Mouse (Mus musculus): ENCODE measurements around the gene Nbl1. TPM values are rescaled to one million over a fixed set of nuclear protein-coding genes. Genes with fewer than 3 reads are reported as not detected.

The Nbl1 gene
- polyA plus RNA-seq, 1 experiment from 2014 or later = 53.6 TPM

DNA sequence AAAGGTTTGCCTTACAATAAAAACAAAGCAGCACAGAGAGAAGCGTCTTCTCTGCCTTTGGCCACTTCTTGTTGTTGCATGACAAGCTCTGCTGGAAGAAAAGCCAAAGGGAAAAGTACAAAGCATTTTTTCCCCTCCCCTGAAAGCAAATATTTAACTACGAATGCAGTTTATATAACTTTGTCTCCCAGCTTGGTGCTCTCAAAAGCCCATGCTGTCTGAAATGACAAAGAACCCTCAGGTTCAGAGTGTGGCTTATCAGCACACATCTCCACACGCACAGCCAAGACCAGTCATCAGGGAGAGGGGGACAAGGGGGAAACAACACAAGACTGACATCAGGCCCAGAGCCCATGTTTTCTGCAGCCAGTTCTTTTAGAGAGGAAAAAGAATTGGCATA, 18.6 kb upstream of the Nbl1 start:
- no peak overlapping the region; the same call in 1 of the 2 replicates for H3K4me2 ChIP-seq (replicated peaks; ENCODE audit: low read depth)
- no peak for DNase-seq (ENCODE audit: low spot score)
- H3K27ac ChIP-seq (replicated peaks) = peak overlapping the region; percentile 73
- no peak overlapping the region for H3K9ac ChIP-seq (ENCODE audit: low read length)
- TF ChIP-seq CTCF (IDR thresholded peaks at IDR 0.05; ENCODE audit: low read depth) (no peak), EP300 (optimal IDR thresholded peaks at IDR 0.05) (no peak)
- no peaks in the 10 kb centered on the region for H3K27me3 ChIP-seq (ENCODE audit: control insufficient read depth, insufficient read depth, low read length)
- H3K9me3 ChIP-seq (ENCODE audit: control insufficient read depth, low read length) = no peaks in the 10 kb centered on the region
- H3K36me3 ChIP-seq (ENCODE audit: control insufficient read depth, insufficient read depth, low read length) = no peaks in the 10 kb centered on the region
- H3K4me3 ChIP-seq (ENCODE audit: low read depth, low read length) = no peak overlapping the region
- H3K4me1 ChIP-seq (replicated peaks; ENCODE audit: control insufficient read depth, insufficient read depth) = peaks cover 12% of the 10 kb centered on the region
- WGBS = 14% methylated on average over 3 of the region's 3 CpGs
- ATAC-seq (ENCODE audit: low FRiP score, low TSS enrichment) = no peak

DNA sequence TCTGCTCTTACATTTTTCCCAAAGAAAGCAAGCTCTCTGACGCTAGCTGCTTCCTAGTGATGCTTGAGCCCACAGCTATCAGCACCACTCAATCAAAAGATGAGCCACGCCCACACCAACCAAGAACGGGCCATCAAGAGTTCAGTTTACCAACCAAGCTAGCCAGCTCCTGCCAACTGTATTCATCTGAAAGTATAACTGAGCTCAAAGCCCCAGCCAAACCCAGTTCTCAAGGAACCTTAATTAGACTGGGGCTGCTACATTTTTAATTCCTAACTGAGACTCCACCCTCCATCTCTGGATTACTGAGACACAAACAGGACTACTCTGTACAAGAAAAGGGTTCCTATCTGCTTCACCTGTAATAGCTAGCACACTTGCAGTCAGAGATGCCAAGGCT, 18.1 kb upstream of the Nbl1 start:
- peak overlapping the region; percentile 73 for H3K27ac ChIP-seq (replicated peaks)
- H3K9me3 ChIP-seq (ENCODE audit: control insufficient read depth, low read length) = no peaks in the 10 kb centered on the region
- no peaks in the 10 kb centered on the region for H3K27me3 ChIP-seq (ENCODE audit: control insufficient read depth, insufficient read depth, low read length)
- H3K4me2 ChIP-seq (replicated peaks; ENCODE audit: low read depth) = no peak overlapping the region; the same call in 1 of the 2 replicates
- TF ChIP-seq EP300 (optimal IDR thresholded peaks at IDR 0.05) = no peak
- TF ChIP-seq CTCF (IDR thresholded peaks at IDR 0.05; ENCODE audit: low read depth) = no peak
- H3K9ac ChIP-seq (ENCODE audit: low read length) = 0 out of 2 replicates have a peak overlapping the region, but pooled peaks have one; percentile 2
- ATAC-seq (ENCODE audit: low FRiP score, low TSS enrichment) (no peak), DNase-seq (ENCODE audit: low spot score) (peak; percentile 41)
- no peak overlapping the region for H3K4me3 ChIP-seq (ENCODE audit: low read depth, low read length)
- no peaks in the 10 kb centered on the region for H3K36me3 ChIP-seq (ENCODE audit: control insufficient read depth, insufficient read depth, low read length)
- 38% methylated on average over 3 of the region's 3 CpGs for WGBS
- H3K4me1 ChIP-seq (replicated peaks; ENCODE audit: control insufficient read depth, insufficient read depth) = peaks cover 10% of the 10 kb centered on the region

DNA sequence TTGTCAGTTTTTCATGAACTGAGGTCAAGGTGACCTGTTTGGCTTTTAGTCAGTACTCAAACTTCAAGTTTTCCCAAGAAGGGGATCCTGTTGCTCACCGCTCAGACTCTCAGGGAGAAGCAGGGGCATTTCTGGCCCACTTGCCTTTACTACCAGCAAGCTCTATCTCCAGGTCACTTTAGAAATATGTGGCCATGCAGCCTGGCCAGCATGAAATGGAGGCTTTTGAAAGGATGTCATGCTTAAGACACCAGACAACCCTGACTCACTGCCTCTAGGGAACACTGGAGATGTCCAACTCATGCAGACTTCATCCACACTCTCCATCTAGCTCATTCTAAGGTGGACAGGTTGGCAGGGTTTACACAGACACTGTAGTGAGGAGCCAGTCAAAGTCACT, 12.7 kb upstream of the Nbl1 start:
- Histone ChIP-seq H3K4me3 (ENCODE audit: low read depth, low read length) (no peak overlapping the region), H3K36me3 (ENCODE audit: control insufficient read depth, insufficient read depth, low read length) (peaks cover 15% of the 10 kb centered on the region), H3K4me2 (replicated peaks; ENCODE audit: low read depth) (no peak overlapping the region), H3K9ac (ENCODE audit: low read length) (no peak overlapping the region), H3K9me3 (ENCODE audit: control insufficient read depth, low read length) (no peaks in the 10 kb centered on the region), H3K27ac (replicated peaks) (no peak overlapping the region), H3K4me1 (replicated peaks; ENCODE audit: control insufficient read depth, insufficient read depth) (peaks cover 3% of the 10 kb centered on the region), H3K27me3 (ENCODE audit: control insufficient read depth, insufficient read depth, low read length) (no peaks in the 10 kb centered on the region)
- 87% methylated on average over 1 of the region's 1 CpGs for WGBS
- TF ChIP-seq EP300 (optimal IDR thresholded peaks at IDR 0.05) = no peak
- TF ChIP-seq CTCF (IDR thresholded peaks at IDR 0.05; ENCODE audit: low read depth) = no peak
- ATAC-seq (ENCODE audit: low FRiP score, low TSS enrichment) = no peak
- no peak for DNase-seq (ENCODE audit: low spot score)

DNA sequence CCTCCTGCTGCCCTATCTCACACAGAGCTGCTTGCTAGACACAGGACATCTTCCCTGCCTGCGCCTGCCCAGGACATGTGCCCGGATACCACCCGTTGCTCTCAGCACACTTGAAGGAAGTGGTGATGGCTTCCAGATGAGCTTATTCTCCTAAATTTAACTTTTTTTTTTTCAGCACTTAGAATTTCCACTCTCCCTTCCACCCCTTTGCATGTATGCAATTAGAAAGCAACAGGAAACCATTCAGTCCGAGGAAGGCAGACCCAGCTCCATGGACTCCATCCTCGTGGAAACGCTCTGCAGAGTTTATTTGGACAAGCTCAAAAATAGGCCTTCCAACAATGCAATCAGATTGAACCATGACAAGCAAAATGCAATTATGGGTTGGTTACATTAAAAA, 8.8 kb upstream of the Nbl1 start:
- Histone ChIP-seq H3K27me3 (ENCODE audit: control insufficient read depth, insufficient read depth, low read length) (no peaks in the 10 kb centered on the region), H3K4me3 (ENCODE audit: low read depth, low read length) (no peak overlapping the region), H3K9ac (ENCODE audit: low read length) (no peak overlapping the region), H3K27ac (replicated peaks) (no peak overlapping the region), H3K9me3 (ENCODE audit: control insufficient read depth, low read length) (no peaks in the 10 kb centered on the region), H3K36me3 (ENCODE audit: control insufficient read depth, insufficient read depth, low read length) (peaks cover 15% of the 10 kb centered on the region), H3K4me2 (replicated peaks; ENCODE audit: low read depth) (no peak overlapping the region), H3K4me1 (replicated peaks; ENCODE audit: control insufficient read depth, insufficient read depth) (no peaks in the 10 kb centered on the region)
- DNase-seq (ENCODE audit: low spot score) (no peak), ATAC-seq (ENCODE audit: low FRiP score, low TSS enrichment) (no peak)
- TF ChIP-seq CTCF (IDR thresholded peaks at IDR 0.05; ENCODE audit: low read depth) (no peak), EP300 (optimal IDR thresholded peaks at IDR 0.05) (no peak)
- 59% methylated on average over 6 of the region's 6 CpGs for WGBS

DNA sequence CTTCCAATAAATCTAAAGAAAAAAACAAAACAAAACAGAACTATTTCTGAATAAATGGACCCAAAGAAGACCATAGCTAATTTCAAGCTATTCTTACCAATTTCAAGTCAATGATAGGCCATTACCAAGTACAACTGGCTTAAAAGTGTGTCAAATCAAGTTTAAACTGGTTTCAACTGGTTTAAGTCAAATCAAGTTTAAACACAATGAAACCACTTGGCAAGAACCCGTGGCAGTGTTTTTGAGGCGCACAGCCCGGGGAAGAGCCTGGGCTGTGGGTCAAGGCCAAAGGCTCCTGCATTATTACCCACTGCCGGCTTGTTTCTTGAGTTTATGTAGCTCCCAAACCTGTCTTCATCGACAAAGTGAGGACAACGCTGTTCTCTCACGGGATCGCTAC, 7.5 kb upstream of the Nbl1 start:
- H3K27me3 ChIP-seq (ENCODE audit: control insufficient read depth, insufficient read depth, low read length) = no peaks in the 10 kb centered on the region
- no peak overlapping the region for H3K4me2 ChIP-seq (replicated peaks; ENCODE audit: low read depth)
- H3K4me1 ChIP-seq (replicated peaks; ENCODE audit: control insufficient read depth, insufficient read depth) = peaks cover 2% of the 10 kb centered on the region
- ATAC-seq (ENCODE audit: low FRiP score, low TSS enrichment) (no peak), DNase-seq (ENCODE audit: low spot score) (no peak)
- 81% methylated on average over 8 of the region's 8 CpGs for WGBS
- TF ChIP-seq CTCF (IDR thresholded peaks at IDR 0.05; ENCODE audit: low read depth) = no peak
- no peak for TF ChIP-seq EP300 (optimal IDR thresholded peaks at IDR 0.05)
- H3K9me3 ChIP-seq (ENCODE audit: control insufficient read depth, low read length) = no peaks in the 10 kb centered on the region
- H3K27ac ChIP-seq (replicated peaks) = no peak overlapping the region
- H3K4me3 ChIP-seq (ENCODE audit: low read depth, low read length) = no peak overlapping the region
- no peak overlapping the region for H3K9ac ChIP-seq (ENCODE audit: low read length)
- peaks cover 15% of the 10 kb centered on the region for H3K36me3 ChIP-seq (ENCODE audit: control insufficient read depth, insufficient read depth, low read length)

DNA sequence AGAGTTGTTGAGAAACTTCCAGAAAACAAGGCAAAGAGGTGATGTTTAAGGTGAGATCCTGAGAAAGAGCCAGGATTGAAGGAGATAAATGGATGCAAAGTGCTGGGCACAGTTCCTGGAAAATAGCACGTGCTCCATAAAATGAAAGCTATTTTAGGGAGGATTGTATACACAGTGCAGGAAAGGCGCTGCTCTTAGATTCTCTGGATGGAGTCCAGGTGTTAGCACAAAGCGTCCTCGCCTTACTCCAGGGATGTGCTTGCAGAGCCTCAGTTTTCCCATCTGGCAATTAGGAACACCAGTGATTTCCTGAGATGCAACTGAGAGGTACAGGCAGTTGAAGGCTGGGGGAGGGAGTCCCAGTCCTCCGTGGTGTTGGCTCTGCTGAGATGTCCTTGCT, 3.4 kb upstream of the Nbl1 start:
- H3K9ac ChIP-seq (ENCODE audit: low read length) = no peak overlapping the region
- 0 out of 2 replicates have a peak, but pooled peaks cover 3% of the 10 kb centered on the region for H3K9me3 ChIP-seq (ENCODE audit: control insufficient read depth, low read length)
- TF ChIP-seq EP300 (optimal IDR thresholded peaks at IDR 0.05) = no peak
- H3K4me1 ChIP-seq (replicated peaks; ENCODE audit: control insufficient read depth, insufficient read depth) = peaks cover 5% of the 10 kb centered on the region
- WGBS = 18% methylated on average over 5 of the region's 5 CpGs
- H3K36me3 ChIP-seq (ENCODE audit: control insufficient read depth, insufficient read depth, low read length) = no peaks in the 10 kb centered on the region
- no peak overlapping the region for H3K4me3 ChIP-seq (ENCODE audit: low read depth, low read length)
- DNase-seq (ENCODE audit: low spot score) = no peak
- ATAC-seq (ENCODE audit: low FRiP score, low TSS enrichment) = peak; percentile 61; the same call in 1 of the 2 replicates
- peak overlapping the region; percentile 69 for H3K27ac ChIP-seq (replicated peaks)
- H3K4me2 ChIP-seq (replicated peaks; ENCODE audit: low read depth) = no peak overlapping the region
- H3K27me3 ChIP-seq (ENCODE audit: control insufficient read depth, insufficient read depth, low read length) = no peaks in the 10 kb centered on the region
